Mouse (Mus musculus): ENCODE data around the gene Dpyd. TPM values are rescaled to one million over a fixed set of nuclear protein-coding genes. Genes with fewer than 3 reads are reported as not detected.

Dpyd gene
- polyA plus RNA-seq, 1 experiment from 2014 or later = 6.7 TPM

DNA sequence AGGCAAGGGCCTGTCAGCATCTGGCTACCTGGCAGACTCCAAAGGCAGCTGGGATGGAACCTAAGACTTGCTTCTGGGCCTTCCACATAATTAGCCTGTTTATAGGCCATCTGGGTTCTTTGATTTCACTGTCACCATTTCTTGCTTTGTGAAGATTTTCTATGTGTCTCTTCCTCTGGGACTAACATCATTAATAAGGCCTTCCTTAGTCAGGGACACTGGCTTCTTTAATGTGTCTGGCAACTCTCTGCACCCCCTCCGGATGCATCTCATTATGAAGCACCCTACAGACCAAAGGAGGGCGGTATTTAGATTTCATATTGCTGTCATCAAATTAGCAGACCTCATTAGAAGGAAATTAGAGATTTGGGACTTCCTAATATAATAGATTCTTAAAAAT lies 885.6 kb downstream of the Dpyd start:
- H3K27me3 ChIP-seq (ENCODE audit: control insufficient read depth, insufficient read depth, low read length) = no peaks in the 10 kb centered on the region
- ATAC-seq (replicated peaks; ENCODE audit: low FRiP score) (no peak), DNase-seq (ENCODE audit: low spot score) (no peak)
- H3K9me3 ChIP-seq (ENCODE audit: control insufficient read depth, low read length) = no peaks in the 10 kb centered on the region
- H3K4me1 ChIP-seq (replicated peaks; ENCODE audit: control insufficient read depth, insufficient read depth, low read length) = no peaks in the 10 kb centered on the region
- no peak overlapping the region for H3K9ac ChIP-seq (ENCODE audit: low read length)
- 84% methylated on average over 2 of the region's 2 CpGs for WGBS
- no peak overlapping the region for H3K4me2 ChIP-seq (ENCODE audit: low read depth, low read length, severe bottlenecking)
- H3K36me3 ChIP-seq (ENCODE audit: control insufficient read depth, insufficient read depth, low read length) = no peaks in the 10 kb centered on the region
- H3K4me3 ChIP-seq (ENCODE audit: low read depth, low read length) = no peak overlapping the region
- no peak overlapping the region for H3K27ac ChIP-seq (ENCODE audit: low read depth, low read length)

DNA sequence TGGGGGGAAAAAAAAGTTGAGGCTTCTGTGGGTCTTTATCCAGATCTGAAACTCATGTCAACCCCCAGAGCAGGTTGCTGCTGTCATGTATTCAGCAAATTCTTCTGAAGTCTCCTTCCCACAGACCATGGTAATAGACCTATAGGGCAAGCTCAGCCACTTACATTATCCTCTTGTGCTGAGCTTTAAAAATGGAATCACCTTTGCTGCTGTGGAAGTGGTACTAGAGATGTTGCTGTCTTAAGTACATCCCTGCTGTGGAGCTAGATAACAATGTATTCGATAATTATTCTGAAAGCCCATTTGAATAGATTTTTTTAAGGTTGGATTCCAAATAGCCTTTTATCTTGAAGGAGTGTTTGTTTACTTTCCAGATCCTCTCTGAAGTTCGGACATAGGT lies 902.1 kb downstream of the Dpyd start:
- no peak overlapping the region for H3K4me3 ChIP-seq (ENCODE audit: low read depth, low read length)
- no peaks in the 10 kb centered on the region for H3K9me3 ChIP-seq (ENCODE audit: control insufficient read depth, low read length)
- no peak overlapping the region for H3K9ac ChIP-seq (ENCODE audit: low read length)
- H3K36me3 ChIP-seq (ENCODE audit: control insufficient read depth, insufficient read depth, low read length) = no peaks in the 10 kb centered on the region
- 53% methylated on average over 2 of the region's 2 CpGs for WGBS
- no peaks in the 10 kb centered on the region for H3K27me3 ChIP-seq (ENCODE audit: control insufficient read depth, insufficient read depth, low read length)
- H3K27ac ChIP-seq (ENCODE audit: low read depth, low read length) = no peak overlapping the region
- ATAC-seq (replicated peaks; ENCODE audit: low FRiP score) (peak; percentile 51; the same call in 1 of the 2 replicates), DNase-seq (ENCODE audit: low spot score) (no peak)
- no peaks in the 10 kb centered on the region for H3K4me1 ChIP-seq (replicated peaks; ENCODE audit: control insufficient read depth, insufficient read depth, low read length)
- no peak overlapping the region for H3K4me2 ChIP-seq (ENCODE audit: low read depth, low read length, severe bottlenecking)

GRCm38 (mm10) chr3:119464479-119464878 lies 902.5 kb downstream of the Dpyd start:
- Histone ChIP-seq H3K9ac (ENCODE audit: low read length) (no peak overlapping the region), H3K4me3 (ENCODE audit: low read depth, low read length) (no peak overlapping the region), H3K27ac (ENCODE audit: low read depth, low read length) (no peak overlapping the region), H3K36me3 (ENCODE audit: control insufficient read depth, insufficient read depth, low read length) (no peaks in the 10 kb centered on the region), H3K4me2 (ENCODE audit: low read depth, low read length, severe bottlenecking) (no peak overlapping the region), H3K27me3 (ENCODE audit: control insufficient read depth, insufficient read depth, low read length) (no peaks in the 10 kb centered on the region), H3K4me1 (replicated peaks; ENCODE audit: control insufficient read depth, insufficient read depth, low read length) (no peaks in the 10 kb centered on the region), H3K9me3 (ENCODE audit: control insufficient read depth, low read length) (no peaks in the 10 kb centered on the region)
- 35% methylated on average over 1 of the region's 1 CpGs for WGBS
- ATAC-seq (replicated peaks; ENCODE audit: low FRiP score) (peak; percentile 86), DNase-seq (ENCODE audit: low spot score) (no peak)

GRCm38 (mm10) chr3:119467723-119468122 lies 905.8 kb downstream of the Dpyd start:
- no peak for DNase-seq (ENCODE audit: low spot score)
- WGBS = 88% methylated on average over 2 of the region's 2 CpGs

More at GRCm38 (mm10) chr3:119467723-119468122, 905.8 kb downstream of the Dpyd start:
- H3K27ac ChIP-seq (ENCODE audit: low read depth, low read length) = no peak overlapping the region
- H3K36me3 ChIP-seq (ENCODE audit: control insufficient read depth, insufficient read depth, low read length) = no peaks in the 10 kb centered on the region
- no peaks in the 10 kb centered on the region for H3K27me3 ChIP-seq (ENCODE audit: control insufficient read depth, insufficient read depth, low read length)
- no peaks in the 10 kb centered on the region for H3K9me3 ChIP-seq (ENCODE audit: control insufficient read depth, low read length)
- no peak for ATAC-seq (replicated peaks; ENCODE audit: low FRiP score)
- no peak overlapping the region for H3K4me3 ChIP-seq (ENCODE audit: low read depth, low read length)
- no peak overlapping the region for H3K9ac ChIP-seq (ENCODE audit: low read length)
- no peaks in the 10 kb centered on the region for H3K4me1 ChIP-seq (replicated peaks; ENCODE audit: control insufficient read depth, insufficient read depth, low read length)
- H3K4me2 ChIP-seq (ENCODE audit: low read depth, low read length, severe bottlenecking) = no peak overlapping the region

Data from forebrain, embryonic 11.5 days (tissue).